Mouse (Mus musculus) inflammation-experienced regulatory T-cells, adult 16 weeks (primary cell): ENCODE data around the gene Defb18. TPM values are rescaled to one million over a fixed set of nuclear protein-coding genes. Genes with fewer than 3 reads are reported as not detected.

Experiments
- polyA plus RNA-seq: library from polyadenylated mRNA; unstranded; fragments of 100-300 nt; shearing (Covaris generic); gene quantifications from one replicate; pipeline ENCODE4 v1.2.1, GENCODE M21; 2017

Defb18 gene
- polyA plus RNA-seq, result not detected

DNA sequence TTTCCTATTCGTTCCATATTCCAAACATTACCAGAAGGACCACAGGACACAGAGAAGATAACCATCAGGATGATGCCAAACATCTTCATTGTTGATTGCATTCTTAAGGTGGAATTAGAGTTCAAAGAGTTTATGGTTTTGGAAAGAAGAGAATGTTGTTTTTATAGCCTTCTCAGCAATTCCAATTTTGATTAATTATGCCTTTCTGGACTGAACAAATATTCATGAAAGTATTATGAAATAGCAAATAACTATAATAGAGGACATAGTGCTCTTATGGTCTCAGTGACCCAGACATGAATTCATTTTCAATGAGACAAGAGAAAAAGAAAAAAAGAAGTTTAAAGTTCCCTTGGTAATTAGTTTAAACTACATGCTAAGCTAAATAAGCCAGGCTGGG, at the start of gene Defb18:
Gene Defb18, minus strand, starts transcription at position 101 of the 400 bp plus-strand sequence.

DNA sequence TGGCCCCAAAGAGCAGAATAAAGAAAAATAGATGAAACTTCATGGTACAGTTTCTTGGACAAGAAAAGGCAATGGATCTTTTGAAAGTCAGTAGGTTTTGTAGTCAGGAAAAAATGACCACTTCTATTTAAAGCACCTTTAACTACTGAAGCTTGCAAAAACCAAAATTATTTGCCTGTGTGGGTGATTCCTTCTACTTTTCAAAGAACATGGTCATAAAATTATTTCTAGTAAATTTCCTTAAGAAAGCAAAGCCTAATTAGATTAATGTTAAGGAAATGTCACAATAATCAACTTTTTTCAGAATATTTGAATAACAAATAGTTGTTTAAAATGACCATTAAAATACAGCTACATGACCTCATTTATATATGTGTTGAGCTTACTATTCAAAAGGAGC, 27.8 kb upstream of the Defb18 start, which contains the start of gene Defb41:
Gene Defb41, minus strand, starts transcription at position 101 of the 400 bp plus-strand sequence.

Other genes starting within 250 kb of the Defb18 start
- gene Crisp4, start 91.5 kb downstream of the Defb18 start, polyA plus RNA-seq, result not detected
- not detected for gene Defb41, start 27.7 kb upstream of the Defb18 start, polyA plus RNA-seq